Mouse (Mus musculus) embryonic facial prominence, embryonic 11.5 days (tissue): ENCODE results near the gene Olfr1507. TPM values are rescaled to one million over a fixed set of nuclear protein-coding genes. Genes with fewer than 3 reads are reported as not detected.

ENCODE experiments used
- polyA plus RNA-seq: library from polyadenylated mRNA; unstranded; fragments of >200 nt; fragmentation: Nextera tagmentation; extraction: Ambion mirVana; gene quantifications from 2 replicates; pipeline ENCODE4 v1.2.1, GENCODE M21; 2014

Gene Olfr1507
- polyA plus RNA-seq, 1 experiment from 2014 or later: not detected

Other genes starting within 250 kb of the Olfr1507 start
- gene Chd8, start 238.0 kb downstream of the Olfr1507 start, polyA plus RNA-seq: 47.5 and 55.4 TPM in 2 replicates
- 47.7 and 51.5 TPM in 2 replicates for gene Tox4, start 216.6 kb downstream of the Olfr1507 start, polyA plus RNA-seq
- gene Rab2b, start 216.2 kb downstream of the Olfr1507 start, polyA plus RNA-seq: 26.1 and 26.5 TPM in 2 replicates
- 49.8 and 50.1 TPM in 2 replicates for gene Mettl3, start 190.6 kb downstream of the Olfr1507 start, polyA plus RNA-seq
- gene Sall2, start 167.0 kb downstream of the Olfr1507 start, polyA plus RNA-seq: 39.6 and 40.1 TPM in 2 replicates
- gene Olfr1513, start 139.3 kb downstream of the Olfr1507 start, polyA plus RNA-seq: not detected in 2 replicates
- gene Olfr1512, start 116.6 kb downstream of the Olfr1507 start, polyA plus RNA-seq: 0.29 TPM in 1 of 2 replicates, not detected in the other
- not detected in 2 replicates for gene Olfr1511, start 98.4 kb downstream of the Olfr1507 start, polyA plus RNA-seq
- not detected in 2 replicates for gene Olfr1510, start 81.4 kb downstream of the Olfr1507 start, polyA plus RNA-seq
- gene Olfr1509, start 52.8 kb downstream of the Olfr1507 start, polyA plus RNA-seq: not detected in 2 replicates
- gene Olfr1508, start 28.3 kb downstream of the Olfr1507 start, polyA plus RNA-seq: not detected in 2 replicates